Mouse (Mus musculus): ENCODE results near the gene Kcnn3. TPM values are rescaled to one million over a fixed set of nuclear protein-coding genes. Genes with fewer than 3 reads are reported as not detected.

Gene Kcnn3
- polyA plus RNA-seq, 1 experiment from 2014 or later, result 5.0 TPM

- peaks cover 55% of the 10 kb centered on the region for H3K4me1 ChIP-seq (replicated peaks)
- H3K4me2 ChIP-seq (replicated peaks), result no peak overlapping the region
- H3K27ac ChIP-seq, result no peak overlapping the region
- H3K9ac ChIP-seq (replicated peaks), result no peak overlapping the region
- H3K36me3 ChIP-seq, result no peaks in the 10 kb centered on the region
- H3K4me3 ChIP-seq (replicated peaks), result no peak overlapping the region
- H3K27me3 ChIP-seq, result no peaks in the 10 kb centered on the region
- no peak for ATAC-seq
- no peaks in the 10 kb centered on the region for H3K9me3 ChIP-seq
- WGBS, result 89% methylated on average over 5 of the region's 5 CpGs
Observed at GRCm38 (mm10) chr3:89657092-89657491, 137.1 kb downstream of the Kcnn3 start.

GRCm38 (mm10) chr3:89658457-89658856, 138.5 kb downstream of the Kcnn3 start:
- H3K9ac ChIP-seq (replicated peaks), result no peak overlapping the region
- H3K4me2 ChIP-seq (replicated peaks), result no peak overlapping the region
- H3K27me3 ChIP-seq, result no peaks in the 10 kb centered on the region
- no peaks in the 10 kb centered on the region for H3K9me3 ChIP-seq
- H3K27ac ChIP-seq, result no peak overlapping the region
- ATAC-seq, result no peak
- H3K4me1 ChIP-seq (replicated peaks), result peaks cover 44% of the 10 kb centered on the region
- H3K4me3 ChIP-seq (replicated peaks), result no peak overlapping the region
- H3K36me3 ChIP-seq, result no peaks in the 10 kb centered on the region

GRCm38 (mm10) chr3:89659938-89660620, 140.1 kb downstream of the Kcnn3 start:
- H3K4me2 ChIP-seq (replicated peaks), result no peak overlapping the region
- no peak overlapping the region for H3K9ac ChIP-seq (replicated peaks)
- H3K4me1 ChIP-seq (replicated peaks), result peaks cover 42% of the 10 kb centered on the region
- H3K27me3 ChIP-seq, result no peaks in the 10 kb centered on the region
- H3K27ac ChIP-seq, result 0 out of 2 replicates have a peak overlapping the region, but pooled peaks have one; percentile 25
- ATAC-seq, result peak; percentile 68; the same call in 1 of the 2 replicates
- no peaks in the 10 kb centered on the region for H3K9me3 ChIP-seq
- WGBS, result 54% methylated on average over 11 of the region's 11 CpGs
- H3K36me3 ChIP-seq, result no peaks in the 10 kb centered on the region
- H3K4me3 ChIP-seq (replicated peaks), result no peak overlapping the region

GRCm38 (mm10) chr3:89664808-89665207, 144.8 kb downstream of the Kcnn3 start:
- 63% methylated on average over 12 of the region's 12 CpGs for WGBS
- Histone ChIP-seq H3K4me3 (replicated peaks) (no peak overlapping the region), H3K27me3 (no peaks in the 10 kb centered on the region), H3K4me1 (replicated peaks) (peaks cover 29% of the 10 kb centered on the region), H3K9me3 (no peaks in the 10 kb centered on the region), H3K36me3 (no peaks in the 10 kb centered on the region), H3K27ac (no peak overlapping the region), H3K4me2 (replicated peaks) (no peak overlapping the region), H3K9ac (replicated peaks) (no peak overlapping the region)
- ATAC-seq, result no peak

- no peaks in the 10 kb centered on the region for H3K27me3 ChIP-seq
- 0 out of 2 replicates have a peak, but pooled peaks have one; percentile 60 for ATAC-seq
- WGBS, result 29% methylated on average over 11 of the region's 11 CpGs
Observed at GRCm38 (mm10) chr3:89667131-89667530, 147.2 kb downstream of the Kcnn3 start.

GRCm38 (mm10) chr3:89671334-89671733, 151.4 kb downstream of the Kcnn3 start:
- Histone ChIP-seq H3K27me3 (no peaks in the 10 kb centered on the region), H3K36me3 (no peaks in the 10 kb centered on the region), H3K4me3 (replicated peaks) (no peak overlapping the region)

More at GRCm38 (mm10) chr3:89667131-89667530, 147.2 kb downstream of the Kcnn3 start:
- Histone ChIP-seq H3K27ac (no peak overlapping the region), H3K4me2 (replicated peaks) (no peak overlapping the region), H3K4me3 (replicated peaks) (no peak overlapping the region), H3K36me3 (no peaks in the 10 kb centered on the region), H3K4me1 (replicated peaks) (peaks cover 16% of the 10 kb centered on the region), H3K9me3 (no peaks in the 10 kb centered on the region), H3K9ac (replicated peaks) (no peak overlapping the region)

GRCm38 (mm10) chr3:89672573-89673317, 152.8 kb downstream of the Kcnn3 start:
- H3K36me3 ChIP-seq, result no peaks in the 10 kb centered on the region
- H3K9me3 ChIP-seq, result no peaks in the 10 kb centered on the region
- H3K27me3 ChIP-seq, result no peaks in the 10 kb centered on the region
- H3K9ac ChIP-seq (replicated peaks), result no peak overlapping the region
- H3K4me3 ChIP-seq (replicated peaks), result no peak overlapping the region
- H3K4me2 ChIP-seq (replicated peaks), result no peak overlapping the region
- 89% methylated on average over 12 of the region's 12 CpGs for WGBS
- H3K4me1 ChIP-seq (replicated peaks), result peaks cover 5% of the 10 kb centered on the region
- H3K27ac ChIP-seq, result no peak overlapping the region
- ATAC-seq, result no peak

More at GRCm38 (mm10) chr3:89671334-89671733, 151.4 kb downstream of the Kcnn3 start:
- 78% methylated on average over 6 of the region's 6 CpGs for WGBS
- Histone ChIP-seq H3K27ac (no peak overlapping the region), H3K4me1 (replicated peaks) (peaks cover 5% of the 10 kb centered on the region), H3K9me3 (no peaks in the 10 kb centered on the region), H3K4me2 (replicated peaks) (no peak overlapping the region), H3K9ac (replicated peaks) (no peak overlapping the region)
- no peak for ATAC-seq

GRCm38 (mm10) chr3:89677617-89678016, 157.7 kb downstream of the Kcnn3 start:
- 0 out of 2 replicates have a peak, but pooled peaks have one; percentile 34 for ATAC-seq
- 43% methylated on average over 5 of the region's 5 CpGs for WGBS
- peak overlapping the region; percentile 51 for H3K27ac ChIP-seq

GRCm38 (mm10) chr3:89686031-89686430, 166.1 kb downstream of the Kcnn3 start:
- WGBS, result 54% methylated on average over 5 of the region's 5 CpGs
- ATAC-seq, result no peak

More at GRCm38 (mm10) chr3:89677617-89678016, 157.7 kb downstream of the Kcnn3 start:
- no peaks in the 10 kb centered on the region for H3K9me3 ChIP-seq
- no peak overlapping the region for H3K4me3 ChIP-seq (replicated peaks)
- no peak overlapping the region for H3K9ac ChIP-seq (replicated peaks)
- no peaks in the 10 kb centered on the region for H3K27me3 ChIP-seq
- no peaks in the 10 kb centered on the region for H3K36me3 ChIP-seq
- peaks cover 14% of the 10 kb centered on the region for H3K4me1 ChIP-seq (replicated peaks)
- no peak overlapping the region for H3K4me2 ChIP-seq (replicated peaks)

GRCm38 (mm10) chr3:89688694-89689581, 169.0 kb downstream of the Kcnn3 start:
- Histone ChIP-seq H3K9me3 (no peaks in the 10 kb centered on the region), H3K4me3 (replicated peaks) (peak overlapping the region; percentile 49), H3K27ac (peak overlapping the region; percentile 87), H3K36me3 (no peaks in the 10 kb centered on the region), H3K4me2 (replicated peaks) (peak overlapping the region; percentile 61), H3K9ac (replicated peaks) (peak overlapping the region; percentile 78), H3K4me1 (replicated peaks) (peaks cover 16% of the 10 kb centered on the region), H3K27me3 (no peaks in the 10 kb centered on the region)
- 4% methylated on average over 25 of the region's 25 CpGs for WGBS
- ATAC-seq, result peak; percentile 94

More at GRCm38 (mm10) chr3:89686031-89686430, 166.1 kb downstream of the Kcnn3 start:
- Histone ChIP-seq H3K9ac (replicated peaks) (no peak overlapping the region), H3K4me3 (replicated peaks) (no peak overlapping the region), H3K9me3 (no peaks in the 10 kb centered on the region), H3K27me3 (no peaks in the 10 kb centered on the region), H3K36me3 (no peaks in the 10 kb centered on the region), H3K4me2 (replicated peaks) (no peak overlapping the region), H3K4me1 (replicated peaks) (peaks cover 29% of the 10 kb centered on the region), H3K27ac (no peak overlapping the region)

- no peak overlapping the region for H3K4me3 ChIP-seq (replicated peaks)
- no peaks in the 10 kb centered on the region for H3K36me3 ChIP-seq
- no peaks in the 10 kb centered on the region for H3K9me3 ChIP-seq
- peaks cover 16% of the 10 kb centered on the region for H3K4me1 ChIP-seq (replicated peaks)
- no peak overlapping the region for H3K4me2 ChIP-seq (replicated peaks)
- 80% methylated on average over 9 of the region's 9 CpGs for WGBS
- no peak overlapping the region for H3K9ac ChIP-seq (replicated peaks)
- ATAC-seq, result no peak
- H3K27me3 ChIP-seq, result no peaks in the 10 kb centered on the region
- H3K27ac ChIP-seq, result no peak overlapping the region
Observed at GRCm38 (mm10) chr3:89691776-89692175, 171.8 kb downstream of the Kcnn3 start.
